Mouse (Mus musculus) intestine, postnatal 0 days (tissue): ENCODE data around the gene Clip2. TPM values are rescaled to one million over a fixed set of nuclear protein-coding genes. Genes with fewer than 3 reads are reported as not detected.

Experiments used
- ATAC-seq: fragments of 200-750 bp; cut with Nextera tagmentation; 2 replicates; pipeline ENCODE4 v1.8.0; 2017; ENCODE audit warnings: mild to moderate bottlenecking, moderate TSS enrichment, moderate library complexity
- H3K27ac ChIP-seq: fragments of 300-500 bp; sonication (generic); 2 replicates; pipeline ENCODE4 v1.5.1; 2014; ENCODE audit warnings: mild to moderate bottlenecking, low read depth, low read length, moderate library complexity
- H3K27me3 ChIP-seq: fragments of 300-500 bp; sonication (generic); replicated peaks from 2 replicates; pipeline ENCODE4 v1.6.1; 2014; ENCODE audit warnings: low read length, mixed read lengths; ENCODE audit not compliant: control insufficient read depth, insufficient read depth
- H3K36me3 ChIP-seq: fragments of 300-500 bp; sonication (generic); 2 replicates; pipeline ENCODE4 v1.6.1; 2014; ENCODE audit warnings: mild to moderate bottlenecking, moderate library complexity; ENCODE audit not compliant: control insufficient read depth, insufficient read depth
- H3K4me1 ChIP-seq: fragments of 300-500 bp; sonication (generic); replicated peaks from 2 replicates; pipeline ENCODE4 v1.6.1; 2014; ENCODE audit warnings: antibody characterized with exemption, low read length, mixed read lengths; ENCODE audit not compliant: control insufficient read depth, insufficient read depth
- H3K4me2 ChIP-seq: fragments of 300-500 bp; sonication (generic); replicated peaks from 2 replicates; pipeline ENCODE4 v1.6.1; 2014; ENCODE audit warnings: low read depth, mild to moderate bottlenecking, moderate library complexity
- H3K4me3 ChIP-seq: fragments of 300-500 bp; sonication (generic); 2 replicates; pipeline ENCODE4 v1.5.1; 2014; ENCODE audit warnings: low read depth, low read length
- H3K9ac ChIP-seq: fragments of 300-500 bp; sonication (generic); 2 replicates; pipeline ENCODE4 v1.6.1; 2014; ENCODE audit warnings: mild to moderate bottlenecking, low read depth, low read length
- H3K9me3 ChIP-seq: fragments of 300-500 bp; sonication (generic); 2 replicates; pipeline ENCODE4 v1.6.1; 2016; ENCODE audit warnings: mixed run types; ENCODE audit not compliant: control insufficient read depth
- CTCF ChIP-seq: sonication (generic); IDR thresholded peaks from 2 replicates; pipeline ENCODE4 v1.5.1; 2016; ENCODE audit warnings: low read depth, mild to moderate bottlenecking, control low read depth, antibody characterized with exemption, moderate library complexity
- WGBS: fragments of 180-500 bp; shearing (Covaris S2); extraction: QIAGEN DNeasy Blood & Tissue Kit; methylation state at CpG from one replicate; pipeline ENCODE4 v1.1.7; 2014; 5-methylcytosine and 5-hydroxymethylcytosine counted together
- polyA plus RNA-seq: library from polyadenylated mRNA; unstranded; fragments of >200 nt; fragmentation: Nextera tagmentation; extraction: Ambion mirVana; gene quantifications from 2 replicates; pipeline ENCODE4 v1.2.1, GENCODE M21; 2015

Gene Clip2
- polyA plus RNA-seq, 1 experiment from 2014 or later = 2.6 TPM

DNA sequence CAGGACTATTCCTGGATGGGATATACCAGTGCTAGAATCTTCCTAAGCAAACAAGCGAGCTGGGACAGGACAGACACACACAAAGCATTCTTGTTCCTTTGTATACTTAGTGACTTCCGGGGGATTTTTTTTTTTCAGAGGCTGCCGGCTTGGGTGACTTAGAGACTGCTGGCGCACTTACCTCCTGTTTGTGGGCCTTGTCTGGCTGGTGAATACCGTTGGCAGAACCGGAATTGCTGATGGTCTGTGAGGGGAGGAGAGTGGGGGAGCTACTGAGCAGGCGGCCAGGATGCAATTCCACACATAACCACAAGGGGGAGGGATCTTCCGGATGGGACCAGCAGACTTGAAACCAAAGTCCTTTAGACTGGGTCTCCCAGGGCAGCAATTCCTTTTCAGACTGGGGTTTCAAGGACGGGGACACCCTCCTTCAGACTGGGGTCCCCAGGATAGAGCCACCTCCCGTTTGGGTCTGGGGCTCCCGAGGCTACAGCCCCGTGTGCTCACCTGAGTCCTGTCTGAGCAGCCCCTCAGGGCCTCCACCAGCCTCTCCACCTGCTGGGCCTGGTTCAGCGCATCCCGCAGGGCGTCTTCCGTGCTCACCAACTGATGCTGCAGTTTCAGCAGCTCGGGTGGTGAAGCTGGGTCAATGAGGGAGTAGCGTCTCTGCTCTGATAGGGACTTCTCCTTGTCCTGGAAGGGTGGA lies 60.4 kb downstream of the Clip2 start:
- Histone ChIP-seq H3K9ac (no peak overlapping the region), H3K4me2 (no peak overlapping the region), H3K36me3 (peaks cover 46% of the 10 kb centered on the region), H3K4me1 (no peaks in the 10 kb centered on the region), H3K27me3 (no peaks in the 10 kb centered on the region), H3K9me3 (no peaks in the 10 kb centered on the region), H3K4me3 (no peak overlapping the region), H3K27ac (no peak overlapping the region; the same call in 1 of the 2 replicates)
- TF ChIP-seq CTCF = peak; percentile 97
- WGBS = 27% methylated on average over 18 of the region's 18 CpGs
- ATAC-seq = 0 out of 2 replicates have a peak, but pooled peaks have one; percentile 12

DNA sequence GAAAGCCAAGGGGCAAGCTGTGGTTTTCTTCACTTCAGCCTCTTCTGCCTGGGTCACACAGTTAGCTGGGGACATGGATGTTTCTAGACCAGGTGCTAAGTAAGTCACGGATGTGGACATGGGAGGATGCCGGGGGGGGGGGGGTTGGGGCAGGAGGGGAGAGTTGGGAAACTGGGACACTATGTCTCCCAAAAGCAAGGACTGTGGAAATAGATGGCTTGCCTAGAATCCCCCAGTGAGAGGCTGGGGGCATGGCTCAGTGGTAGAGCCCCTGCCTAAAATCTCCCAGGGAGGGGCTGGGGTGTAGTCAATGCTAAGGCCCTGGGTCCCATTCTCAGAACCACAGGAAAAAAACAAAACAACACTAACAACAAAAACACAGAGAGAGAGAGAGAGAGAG lies 61.0 kb downstream of the Clip2 start:
- no peak overlapping the region for H3K9ac ChIP-seq
- peaks cover 39% of the 10 kb centered on the region for H3K36me3 ChIP-seq
- no peaks in the 10 kb centered on the region for H3K9me3 ChIP-seq
- no peaks in the 10 kb centered on the region for H3K4me1 ChIP-seq
- ATAC-seq = no peak
- no peaks in the 10 kb centered on the region for H3K27me3 ChIP-seq
- H3K4me2 ChIP-seq = no peak overlapping the region
- no peak overlapping the region for H3K4me3 ChIP-seq
- no peak overlapping the region for H3K27ac ChIP-seq
- 94% methylated on average over 2 of the region's 2 CpGs for WGBS
- no peak for TF ChIP-seq CTCF

DNA sequence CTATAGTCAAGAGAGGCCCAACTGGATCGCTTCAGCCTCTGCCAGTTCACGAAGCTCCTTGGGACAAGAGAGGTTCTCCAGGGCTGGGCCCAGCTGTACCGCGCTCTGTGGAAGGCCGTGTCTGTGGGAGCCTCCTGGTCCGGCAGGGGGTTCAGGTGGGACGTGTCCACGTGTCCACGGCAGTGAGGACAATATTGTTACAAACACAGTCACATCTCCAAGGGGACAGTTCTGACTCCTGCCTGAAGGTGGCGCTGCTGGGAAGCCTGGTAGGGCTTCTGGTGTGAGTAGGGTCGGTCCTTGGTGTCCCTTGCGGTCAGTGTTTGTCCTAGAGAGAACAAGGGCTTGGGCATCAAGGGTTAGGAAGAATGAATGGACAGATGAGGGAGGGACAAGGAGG lies 61.8 kb downstream of the Clip2 start:
- 84% methylated on average over 12 of the region's 12 CpGs for WGBS
- Histone ChIP-seq H3K27ac (no peak overlapping the region), H3K4me2 (no peak overlapping the region), H3K36me3 (peaks cover 32% of the 10 kb centered on the region), H3K9me3 (no peaks in the 10 kb centered on the region), H3K9ac (no peak overlapping the region), H3K4me3 (no peak overlapping the region), H3K4me1 (no peaks in the 10 kb centered on the region), H3K27me3 (no peaks in the 10 kb centered on the region)
- ATAC-seq = no peak
- TF ChIP-seq CTCF = peak; percentile 72

DNA sequence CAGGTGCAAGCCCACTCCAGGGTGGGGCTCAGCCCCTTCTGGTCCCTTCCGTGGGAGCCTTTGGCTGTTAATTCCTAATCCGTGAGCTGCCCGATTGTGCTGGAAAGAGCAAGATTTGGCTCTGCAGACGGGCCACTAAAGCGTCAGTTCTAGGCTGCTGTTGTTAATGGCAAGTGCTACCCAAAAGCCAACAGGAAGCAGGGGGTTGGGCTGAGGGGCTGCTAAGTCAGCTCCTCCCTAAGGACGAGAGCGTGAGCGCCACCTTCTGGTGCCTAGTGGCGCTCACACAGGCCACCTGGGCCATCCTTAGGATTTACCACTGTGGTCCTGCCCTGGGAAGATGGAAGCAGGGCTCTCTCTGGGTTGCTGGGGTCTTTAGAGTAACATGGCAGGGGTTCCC lies 62.7 kb downstream of the Clip2 start:
- Histone ChIP-seq H3K4me3 (no peak overlapping the region), H3K9me3 (no peaks in the 10 kb centered on the region), H3K36me3 (peaks cover 26% of the 10 kb centered on the region), H3K27ac (no peak overlapping the region; the same call in 1 of the 2 replicates), H3K9ac (no peak overlapping the region), H3K4me1 (no peaks in the 10 kb centered on the region), H3K27me3 (no peaks in the 10 kb centered on the region), H3K4me2 (no peak overlapping the region)
- no peak for ATAC-seq
- 45% methylated on average over 9 of the region's 9 CpGs for WGBS
- TF ChIP-seq CTCF = peak; percentile 71

DNA sequence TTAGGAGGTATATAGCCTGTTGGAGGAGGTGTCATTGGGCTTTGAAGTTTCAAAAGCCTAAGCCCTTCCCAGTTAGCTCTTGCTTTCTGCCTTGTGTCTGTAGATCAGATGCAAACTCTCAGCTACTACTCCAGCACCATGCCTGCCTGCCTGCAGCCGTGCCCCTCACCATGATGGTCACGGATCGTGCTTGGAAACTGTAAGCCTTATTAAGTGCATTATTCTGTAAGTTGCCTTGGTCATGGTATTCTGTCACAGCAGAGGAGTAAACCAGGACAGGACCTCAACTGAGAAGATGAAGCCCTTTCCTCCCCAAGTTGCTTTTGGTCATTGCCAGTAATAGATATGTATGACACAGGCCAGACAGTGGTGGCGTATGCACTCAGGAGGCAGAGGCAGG lies 63.6 kb downstream of the Clip2 start:
- 93% methylated on average over 4 of the region's 4 CpGs for WGBS

DNA sequence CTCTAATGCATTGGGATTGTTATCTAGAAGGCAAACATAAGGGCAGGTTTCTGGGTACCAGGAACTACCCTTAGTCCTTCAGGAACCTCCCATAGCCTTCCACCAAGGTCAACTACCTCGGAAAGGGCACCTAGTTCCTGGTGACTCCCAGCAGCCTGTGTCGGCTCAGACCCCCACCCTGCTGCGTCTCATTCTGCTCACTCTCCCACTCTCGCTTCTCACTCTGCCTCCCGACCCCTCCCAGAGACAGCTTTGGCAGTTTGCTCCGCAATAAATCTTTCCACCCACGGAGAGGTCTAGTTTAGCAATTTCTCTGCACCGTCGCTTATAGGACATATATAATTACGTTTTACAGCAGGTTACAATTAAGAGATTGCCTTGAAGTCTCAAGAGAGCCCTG lies 64.2 kb downstream of the Clip2 start:
- no peak for ATAC-seq
- H3K9me3 ChIP-seq = no peaks in the 10 kb centered on the region
- no peaks in the 10 kb centered on the region for H3K27me3 ChIP-seq
- no peak overlapping the region for H3K9ac ChIP-seq
- 40% methylated on average over 10 of the region's 10 CpGs for WGBS
- H3K4me3 ChIP-seq = no peak overlapping the region
- no peak overlapping the region for H3K4me2 ChIP-seq
- TF ChIP-seq CTCF = no peak
- H3K27ac ChIP-seq = no peak overlapping the region
- H3K36me3 ChIP-seq = peaks cover 26% of the 10 kb centered on the region
- no peaks in the 10 kb centered on the region for H3K4me1 ChIP-seq

More for the DNA sequence above, 63.6 kb downstream of the Clip2 start:
- no peak overlapping the region for H3K4me2 ChIP-seq
- no peak overlapping the region for H3K27ac ChIP-seq
- H3K9ac ChIP-seq = no peak overlapping the region
- H3K4me1 ChIP-seq = no peaks in the 10 kb centered on the region
- no peak for TF ChIP-seq CTCF
- no peaks in the 10 kb centered on the region for H3K27me3 ChIP-seq
- no peak for ATAC-seq
- H3K36me3 ChIP-seq = peaks cover 26% of the 10 kb centered on the region
- H3K4me3 ChIP-seq = no peak overlapping the region
- no peaks in the 10 kb centered on the region for H3K9me3 ChIP-seq
